Mouse (Mus musculus) gastrocnemius, postnatal 10 days (tissue): ENCODE data around the gene Dnmbp. TPM values are rescaled to one million over a fixed set of nuclear protein-coding genes. Genes with fewer than 3 reads are reported as not detected.

Experiments
- DNase-seq: peaks from one replicate; pipeline ENCODE4 v3.0.0; 2021; ENCODE audit warnings: mixed read lengths
- total RNA-seq, 2 experiments: library from RNA; stranded (reverse); gene quantifications; 2 replicates each; pipeline ENCODE4 v1.2.3; 2021

The Dnmbp gene
- total RNA-seq, 2 experiments from 2014 or later: 12.8 to 16.3 TPM

DNA sequence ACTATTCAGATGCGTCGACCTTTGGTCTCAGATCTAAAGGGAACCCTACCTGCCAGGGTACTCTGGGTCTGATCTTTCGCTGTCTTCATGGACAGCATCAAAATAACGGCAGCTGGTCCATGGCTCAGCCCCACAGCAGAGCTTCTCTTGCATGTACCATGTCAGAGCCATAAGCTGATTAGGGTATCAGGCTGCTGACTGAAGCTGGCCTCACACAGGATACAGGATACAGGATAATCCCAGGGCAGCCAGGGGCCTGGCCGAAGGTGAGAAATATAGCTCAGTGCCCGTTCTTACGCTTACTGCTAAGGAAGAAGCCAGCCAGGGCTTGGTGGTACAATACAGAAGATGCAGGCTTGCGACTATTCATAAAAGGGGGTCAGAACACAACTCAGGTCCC is 4.6 kb upstream of the Dnmbp start:
- no peak for DNase-seq

DNA sequence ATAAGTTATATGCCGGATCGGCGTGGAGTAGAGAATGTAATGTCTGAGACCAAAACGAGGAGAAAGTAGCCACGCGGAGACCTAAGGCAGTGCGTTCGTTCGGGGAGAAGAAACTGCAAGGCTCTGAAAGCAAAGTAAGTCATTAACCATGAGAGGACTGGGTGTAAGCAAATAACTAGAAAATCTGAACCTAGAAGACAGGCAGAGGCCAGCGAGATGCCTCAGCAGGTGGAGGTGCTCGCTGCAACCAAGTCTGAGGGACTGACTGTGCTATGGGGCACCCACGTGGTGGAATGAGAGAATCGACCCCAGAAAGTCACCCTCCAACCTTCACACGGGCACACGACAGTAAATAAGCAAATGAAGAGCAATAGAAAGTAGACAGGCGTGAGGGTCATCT is 3.1 kb upstream of the Dnmbp start:
- no peak for DNase-seq

DNA sequence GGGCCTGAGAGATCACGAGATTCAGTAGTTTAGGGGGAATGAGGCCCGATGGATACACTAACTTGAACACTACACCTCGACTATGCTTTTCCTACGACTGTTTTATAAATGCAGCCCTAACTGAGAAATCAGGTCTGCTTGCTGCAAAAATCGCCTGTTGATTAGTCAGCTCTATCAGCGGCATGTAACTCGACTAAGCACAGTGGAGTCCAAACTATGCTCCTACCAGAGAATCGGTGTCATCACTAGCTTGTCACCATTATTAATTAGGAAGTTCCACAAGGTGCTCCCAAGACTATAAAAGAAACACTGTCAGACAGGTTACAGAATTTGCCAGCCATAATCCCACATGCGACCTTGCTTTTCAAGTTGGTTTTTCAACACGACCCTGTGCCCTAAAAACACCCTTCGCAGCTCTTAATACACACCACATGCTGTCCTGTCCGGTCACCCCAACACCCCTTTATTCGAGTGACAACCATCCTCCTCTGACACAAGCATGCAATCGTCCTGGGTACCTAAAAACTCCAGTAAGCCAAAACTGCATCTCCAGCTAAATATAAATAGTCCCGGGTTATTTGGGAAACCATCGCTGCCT is 721 bp downstream of the Dnmbp start:
- no peak for DNase-seq

- DNase-seq: no peak
These were observed 1.6 kb downstream of the Dnmbp start for GRCm38 (mm10) chr19:43938355-43938754.

- DNase-seq: no peak
These were observed 9.1 kb downstream of the Dnmbp start for GRCm38 (mm10) chr19:43930926-43931325.

GRCm38 (mm10) chr19:43930366-43930765 is 9.6 kb downstream of the Dnmbp start:
- no peak for DNase-seq

DNA sequence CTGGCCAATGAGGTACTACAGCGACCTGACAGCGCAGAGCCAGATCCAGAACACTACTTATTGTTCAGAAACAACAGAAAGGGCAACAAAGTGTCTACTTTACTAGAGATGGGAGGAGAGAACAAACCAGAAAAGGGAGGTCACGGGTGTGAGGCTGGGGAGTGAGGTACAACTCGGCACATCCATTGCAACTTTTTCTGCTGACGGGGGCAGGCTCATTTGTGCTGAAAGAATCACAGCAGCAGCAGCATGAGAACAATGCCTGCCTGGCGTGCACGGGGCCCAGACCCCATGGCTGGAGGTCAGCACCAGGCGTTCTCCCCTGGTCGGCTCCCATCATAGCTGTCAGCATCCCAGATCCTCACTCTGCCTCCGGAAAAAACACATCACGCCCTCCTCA is 10.1 kb downstream of the Dnmbp start:
- no peak for DNase-seq

DNA sequence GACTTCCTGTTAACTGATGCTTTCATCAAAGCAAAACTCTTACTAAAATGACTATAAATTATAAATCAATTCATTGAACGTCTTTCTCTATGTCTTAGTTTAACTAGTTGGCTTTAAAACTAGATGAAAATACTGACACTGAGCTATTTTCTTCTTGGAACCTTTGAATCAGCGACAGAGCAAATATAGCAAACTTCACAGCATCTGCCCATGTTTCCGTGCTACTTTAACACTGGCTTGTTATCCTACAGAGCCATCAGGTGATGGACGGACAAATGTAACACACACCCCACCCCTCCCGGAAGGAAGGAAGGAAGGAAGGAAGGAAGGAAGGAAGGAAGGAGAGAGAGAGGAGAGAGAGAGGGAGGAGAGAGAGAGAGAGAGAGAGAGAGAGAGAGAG is 12.0 kb downstream of the Dnmbp start:
- no peak for DNase-seq

DNA sequence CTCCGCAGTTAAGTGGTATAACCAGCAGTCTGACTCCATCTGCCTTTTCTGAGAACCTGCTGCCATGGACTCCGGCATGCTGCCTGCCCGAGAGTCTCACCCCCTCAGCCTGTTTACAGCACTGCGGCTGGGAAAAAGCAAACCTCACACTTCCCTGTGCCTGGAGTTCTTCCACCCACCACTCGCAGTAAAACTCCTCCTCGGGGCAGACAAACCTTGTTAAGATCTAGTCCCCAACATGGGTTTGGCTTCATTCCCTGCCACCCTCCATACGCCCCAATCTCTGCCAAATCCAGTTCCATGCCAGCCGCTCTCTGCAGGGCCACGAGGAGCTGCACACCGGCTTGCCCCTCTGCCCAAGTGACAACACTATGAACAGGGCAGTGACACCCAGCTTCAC is 12.9 kb downstream of the Dnmbp start:
- no peak for DNase-seq

- DNase-seq: no peak
These were observed 13.6 kb downstream of the Dnmbp start for GRCm38 (mm10) chr19:43926141-43926987.

- no peak for DNase-seq
These were observed 15.6 kb downstream of the Dnmbp start for GRCm38 (mm10) chr19:43924361-43924760.

- DNase-seq: no peak
These were observed 17.0 kb downstream of the Dnmbp start for GRCm38 (mm10) chr19:43922963-43923362.

DNA sequence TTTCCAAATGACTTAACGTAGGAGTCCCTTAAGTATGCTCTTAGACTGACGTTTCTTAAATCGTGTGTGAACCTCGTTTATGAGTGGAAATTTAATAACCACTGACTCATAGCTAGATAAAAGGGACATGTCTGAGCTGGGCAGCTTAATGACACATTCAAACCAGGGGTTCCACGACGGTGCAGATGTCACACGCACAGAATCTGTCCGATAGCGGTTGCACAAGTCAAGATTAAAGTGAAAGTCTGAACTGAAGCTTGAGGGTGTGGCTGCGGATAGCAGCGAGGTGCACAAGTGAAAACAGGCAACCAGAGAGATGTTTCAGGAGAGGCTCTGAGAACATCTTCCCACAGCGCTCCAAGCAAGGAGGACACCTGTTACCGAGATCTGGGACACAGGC is 18.6 kb downstream of the Dnmbp start:
- DNase-seq: no peak

GRCm38 (mm10) chr19:43920453-43921300 is 19.3 kb downstream of the Dnmbp start:
- no peak for DNase-seq

DNA sequence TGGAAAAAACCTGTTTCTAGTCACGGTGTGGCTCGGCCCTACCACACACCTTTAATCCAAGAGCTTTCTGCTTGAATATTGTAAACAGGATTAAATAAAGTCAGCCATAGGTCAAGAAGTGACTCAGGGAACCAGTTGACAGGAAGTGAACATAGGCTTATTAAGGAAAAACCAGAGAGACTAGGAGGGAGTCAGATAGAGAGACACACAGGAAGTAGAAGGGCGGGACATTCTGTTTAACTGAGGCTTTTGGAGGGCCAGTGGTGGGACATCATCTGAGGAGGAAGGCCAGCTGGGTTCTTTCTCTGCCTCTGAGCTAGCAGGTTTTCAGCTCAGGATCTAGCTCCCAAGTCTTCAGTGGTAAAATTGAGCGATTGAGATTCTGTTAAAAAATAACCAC is 20.1 kb downstream of the Dnmbp start:
- no peak for DNase-seq

DNA sequence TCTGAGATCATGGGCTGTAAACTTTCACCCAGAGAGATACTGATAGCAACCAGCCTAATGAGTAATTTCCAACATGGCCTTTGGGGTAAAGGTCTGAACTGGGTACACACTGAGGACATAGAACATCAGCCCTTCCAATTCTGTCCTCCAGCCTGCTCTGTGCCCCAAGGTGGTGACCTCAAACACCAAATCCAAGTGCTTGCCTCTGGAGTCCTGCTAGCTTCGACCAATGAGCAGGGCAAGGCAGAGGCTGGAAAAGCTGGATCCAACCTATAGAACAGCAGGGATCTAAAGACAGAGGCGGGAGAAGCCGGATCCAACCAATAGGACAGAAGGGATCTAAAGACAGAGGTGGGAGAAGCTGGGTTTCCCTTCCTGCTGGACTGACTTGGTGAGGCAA is 21.2 kb downstream of the Dnmbp start:
- no peak for DNase-seq

- no peak for DNase-seq
These were observed 22.2 kb downstream of the Dnmbp start for GRCm38 (mm10) chr19:43917763-43918162.

DNA sequence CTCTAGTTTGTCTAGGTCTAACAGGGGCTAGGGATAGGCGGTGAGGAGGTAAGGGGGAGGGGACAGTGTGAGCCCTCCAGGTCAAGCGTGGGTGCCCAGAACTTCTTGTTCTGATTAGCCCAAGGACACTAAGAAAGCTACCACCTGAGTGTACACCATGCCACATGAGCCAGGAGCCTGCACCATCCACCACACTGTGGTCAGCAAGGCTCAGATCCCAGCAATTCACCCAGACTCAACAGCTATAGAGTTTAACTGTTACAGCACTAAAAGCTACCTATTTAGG is 22.6 kb downstream of the Dnmbp start:
- DNase-seq: no peak

GRCm38 (mm10) chr19:43916586-43917405 is 23.2 kb downstream of the Dnmbp start:
- DNase-seq: no peak

- DNase-seq: no peak
These were observed 24.6 kb downstream of the Dnmbp start for GRCm38 (mm10) chr19:43915431-43915830.

GRCm38 (mm10) chr19:43914986-43915385 is 25.0 kb downstream of the Dnmbp start:
- no peak for DNase-seq

DNA sequence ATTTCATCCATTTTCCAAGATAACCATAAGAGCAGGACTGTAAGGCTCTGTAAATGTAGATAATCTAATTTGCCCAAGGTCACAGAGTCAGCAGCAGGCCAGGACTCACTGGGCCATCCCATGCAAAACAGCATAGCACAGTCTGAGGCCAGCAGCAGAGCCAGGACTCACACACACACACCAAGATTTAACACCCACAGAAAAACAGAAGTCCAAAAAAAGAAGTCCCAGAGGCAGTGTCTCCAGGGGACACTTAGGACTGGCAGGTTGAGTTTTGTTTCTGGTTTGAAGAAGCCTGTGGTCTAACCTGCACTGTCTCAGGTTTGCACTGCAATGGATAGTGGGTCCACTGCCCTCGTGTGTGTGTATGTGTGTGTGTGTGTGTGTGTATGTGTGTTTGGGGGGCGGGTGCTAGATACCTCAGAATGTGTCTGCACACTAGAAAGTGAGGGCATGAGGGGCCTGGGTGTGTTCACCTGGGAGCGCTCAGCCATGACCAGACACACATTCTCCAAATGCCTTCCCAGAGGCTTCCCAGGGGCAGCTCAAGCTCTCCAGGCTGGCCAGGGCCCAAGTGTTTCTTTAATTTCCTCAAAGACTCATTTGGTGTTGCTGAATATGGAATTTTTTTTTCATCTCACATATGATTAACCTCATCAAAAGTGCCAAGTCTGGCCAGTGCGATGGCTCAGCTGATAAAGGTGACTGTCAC is 27.1 kb downstream of the Dnmbp start:
- DNase-seq: no peak
